Mouse (Mus musculus) splenic B cell, adult 2 months (primary cell): ENCODE data around the gene 1700029F12Rik.
"Not testable (repeated sequence)": the region's sequence is repeated elsewhere in the genome, so short reads cannot be mapped to it uniquely, and the experiment has no call there.

Experiments
- DNase-seq: peaks from one replicate; pipeline ENCODE4 v3.0.0-alpha.2; 2011; ENCODE audit warnings: low read depth, low spot score
- H3K27me3 ChIP-seq: 2 replicates; pipeline ENCODE4 v1.6.1; 2012; ENCODE audit warnings: mild to moderate bottlenecking, low read length, moderate library complexity, mixed read lengths; ENCODE audit not compliant: control insufficient read depth, poor library complexity, insufficient read depth, severe bottlenecking
- H3K36me3 ChIP-seq: 2 replicates; pipeline ENCODE4 v1.6.1; 2012; ENCODE audit warnings: mild to moderate bottlenecking, low read length, moderate library complexity, mixed read lengths; ENCODE audit not compliant: control insufficient read depth, poor library complexity, insufficient read depth, severe bottlenecking

The 1700029F12Rik gene

GRCm38 (mm10) chr13:97034262-97034661 is at the start of gene 1700029F12Rik:
1700029F12Rik (minus strand) TSS chr13:97034362.
- Histone ChIP-seq H3K36me3 (no peaks in the 10 kb centered on the region), H3K27me3 (no peaks in the 10 kb centered on the region)
- no peak for DNase-seq

DNA sequence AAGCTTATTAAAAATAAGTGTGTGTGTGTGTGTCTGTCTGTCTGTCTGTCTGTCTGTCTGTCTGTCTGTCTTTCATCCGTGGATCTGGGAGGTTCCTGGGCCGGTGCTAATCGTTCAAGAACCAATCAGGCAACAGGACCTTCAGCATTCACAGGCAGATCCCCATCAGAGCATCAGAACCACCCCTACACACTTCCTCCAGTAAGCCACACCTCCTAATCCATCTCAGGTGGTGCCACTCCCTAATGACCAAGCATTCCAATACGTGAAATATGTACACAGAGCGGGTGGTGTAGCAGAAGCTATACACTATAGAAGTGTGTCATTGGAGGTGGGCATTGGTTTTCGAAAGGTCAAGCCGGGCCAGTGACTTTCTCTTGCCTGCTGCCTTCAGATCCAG is 48.3 kb upstream of the 1700029F12Rik start:
- DNase-seq, result no peak
- Histone ChIP-seq H3K36me3 (no peaks in the 10 kb centered on the region), H3K27me3 (no peaks in the 10 kb centered on the region)

DNA sequence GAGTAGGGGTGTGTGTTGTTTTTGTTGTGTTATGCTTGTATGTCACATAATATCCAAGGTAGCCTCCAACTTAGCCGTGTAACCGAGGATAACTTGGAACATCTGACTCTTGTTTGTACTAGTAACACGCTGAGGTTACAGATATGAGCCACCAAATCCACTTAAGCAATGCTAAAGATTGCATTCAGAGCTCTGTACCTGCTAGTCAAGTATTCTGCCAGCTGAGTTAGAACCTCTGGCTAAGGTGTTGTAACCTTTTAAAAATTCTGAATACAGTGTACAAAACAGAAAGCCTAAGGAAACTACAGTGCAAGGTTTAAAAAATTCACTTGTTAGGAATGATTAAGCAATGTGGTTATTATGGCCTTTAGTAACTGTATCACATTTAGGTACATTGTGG is 46.5 kb upstream of the 1700029F12Rik start:
- H3K27me3 ChIP-seq, result no peaks in the 10 kb centered on the region
- no peak for DNase-seq

GRCm38 (mm10) chr13:97080201-97080600 is 46.0 kb upstream of the 1700029F12Rik start:
- H3K36me3 ChIP-seq, result no peaks in the 10 kb centered on the region
- H3K27me3 ChIP-seq, result no peaks in the 10 kb centered on the region
- DNase-seq, result no peak

More for the DNA sequence above, 46.5 kb upstream of the 1700029F12Rik start:
- no peaks in the 10 kb centered on the region for H3K36me3 ChIP-seq

DNA sequence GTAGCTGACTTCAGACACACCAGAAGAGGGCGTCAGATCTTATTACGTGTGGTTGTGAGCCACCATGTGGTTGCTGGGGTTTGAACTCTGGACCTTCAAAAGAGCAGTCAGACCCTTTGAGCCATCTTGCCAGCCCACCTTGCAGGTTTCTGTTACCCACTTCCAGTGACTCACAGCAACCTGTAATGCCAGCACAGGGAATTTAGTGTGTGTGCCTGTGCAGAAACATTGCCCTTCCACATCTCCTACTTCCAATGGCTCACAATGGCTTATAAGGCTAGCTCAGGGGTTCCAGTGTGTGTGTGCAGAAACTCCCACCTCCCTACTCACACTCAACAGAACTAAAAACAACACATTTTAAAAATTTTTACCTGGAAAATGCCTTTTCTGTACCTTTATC is 43.4 kb upstream of the 1700029F12Rik start:
- Histone ChIP-seq H3K36me3 (no peaks in the 10 kb centered on the region), H3K27me3 (no peaks in the 10 kb centered on the region)
- DNase-seq, result no peak

DNA sequence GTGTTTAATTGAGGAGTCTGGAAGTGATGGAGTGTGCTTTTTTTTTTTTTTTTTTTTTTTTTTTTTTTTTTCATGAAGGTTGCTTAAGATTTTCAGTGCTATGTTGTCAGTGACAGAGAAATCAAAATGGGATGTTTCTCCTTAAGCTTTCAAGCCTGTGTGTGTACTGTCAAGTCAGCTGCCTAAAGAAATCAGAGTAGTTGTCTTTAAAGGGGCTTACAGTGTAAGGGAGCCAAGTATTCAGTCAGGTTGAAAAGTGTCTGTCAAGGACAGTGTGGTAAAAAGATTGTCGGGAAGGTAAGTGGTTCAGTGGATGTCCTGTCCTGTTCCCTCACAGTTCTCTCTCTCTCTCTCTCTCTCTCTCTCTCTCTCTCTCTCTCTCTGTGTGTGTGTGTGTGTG is 39.3 kb upstream of the 1700029F12Rik start:
- Histone ChIP-seq H3K36me3 (no peaks in the 10 kb centered on the region), H3K27me3 (peaks cover 2% of the 10 kb centered on the region; the same call in 1 of the 2 replicates)
- no peak for DNase-seq

DNA sequence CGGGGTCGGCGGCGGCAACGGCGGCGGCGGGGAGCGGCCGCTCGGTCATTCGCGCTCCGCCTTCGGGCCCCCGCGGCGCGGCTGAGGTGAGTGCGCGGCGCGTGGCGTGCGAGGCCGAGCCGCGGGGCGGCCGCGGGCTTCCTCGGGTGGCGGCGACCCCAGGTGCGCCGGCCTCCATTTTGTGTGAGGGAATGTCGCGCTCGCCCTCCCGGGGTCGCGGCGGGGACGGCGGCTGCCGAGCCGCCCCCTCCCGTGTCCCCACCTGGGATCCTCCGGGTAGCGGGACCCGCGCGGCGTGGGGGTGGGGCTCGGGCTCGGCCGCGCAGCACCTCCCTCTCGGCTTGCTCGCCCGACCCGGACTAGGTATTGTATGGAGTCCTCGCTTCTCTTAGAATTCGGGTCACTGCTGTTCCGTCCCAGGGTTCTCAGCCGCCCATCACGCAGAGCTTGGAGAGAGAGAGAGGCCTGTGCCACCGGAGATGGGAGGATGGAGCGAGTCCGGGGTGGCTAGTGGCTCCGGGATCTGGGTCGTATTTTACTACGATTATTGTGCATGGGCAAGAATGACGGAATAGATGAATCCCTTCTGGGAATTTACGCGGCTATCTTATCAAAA is 37.6 kb upstream of the 1700029F12Rik start:
- DNase-seq, result no peak
- Histone ChIP-seq H3K27me3 (peaks cover 2% of the 10 kb centered on the region; the same call in 1 of the 2 replicates), H3K36me3 (no peaks in the 10 kb centered on the region)

DNA sequence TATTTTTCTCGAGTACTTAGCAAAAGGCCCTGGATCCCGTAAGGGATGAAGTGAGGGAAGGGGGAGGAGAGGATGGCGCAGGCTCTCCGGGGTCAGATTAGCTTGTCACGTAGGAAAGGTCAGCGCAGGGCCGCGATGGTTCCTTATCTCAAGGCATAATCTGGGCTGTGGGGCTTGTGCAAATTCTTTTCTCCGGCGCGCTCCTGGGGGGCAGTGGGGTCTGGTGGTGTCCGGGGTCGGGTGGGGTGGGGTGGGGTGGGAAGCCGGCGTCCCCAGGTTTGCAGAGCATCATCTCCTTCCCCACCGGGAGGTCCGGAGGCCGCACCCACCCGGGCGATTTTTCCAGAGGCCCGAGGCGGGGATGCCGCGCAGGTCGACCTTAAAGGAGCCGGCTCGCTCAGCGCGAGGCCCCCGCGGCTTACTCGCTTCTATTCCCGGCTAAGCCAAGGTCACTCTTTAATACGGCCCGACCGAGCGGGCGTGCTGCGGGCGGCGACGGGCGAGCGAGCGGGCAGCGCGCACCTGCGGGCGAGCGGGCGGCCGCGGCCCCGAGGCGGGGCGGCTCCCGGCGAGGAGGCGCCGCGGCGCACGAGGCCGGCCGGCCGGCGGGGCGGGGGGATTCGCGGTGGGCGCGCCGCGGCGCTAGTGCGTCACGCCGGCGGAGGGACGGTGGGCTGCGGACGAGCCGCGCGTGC is 36.9 kb upstream of the 1700029F12Rik start:
- Histone ChIP-seq H3K36me3 (no peaks in the 10 kb centered on the region), H3K27me3 (peaks cover 2% of the 10 kb centered on the region; the same call in 1 of the 2 replicates)
- no peak for DNase-seq

GRCm38 (mm10) chr13:97068151-97068550 is 34.0 kb upstream of the 1700029F12Rik start:
- no peaks in the 10 kb centered on the region for H3K36me3 ChIP-seq
- peaks cover 2% of the 10 kb centered on the region; the same call in 1 of the 2 replicates for H3K27me3 ChIP-seq
- no peak for DNase-seq

DNA sequence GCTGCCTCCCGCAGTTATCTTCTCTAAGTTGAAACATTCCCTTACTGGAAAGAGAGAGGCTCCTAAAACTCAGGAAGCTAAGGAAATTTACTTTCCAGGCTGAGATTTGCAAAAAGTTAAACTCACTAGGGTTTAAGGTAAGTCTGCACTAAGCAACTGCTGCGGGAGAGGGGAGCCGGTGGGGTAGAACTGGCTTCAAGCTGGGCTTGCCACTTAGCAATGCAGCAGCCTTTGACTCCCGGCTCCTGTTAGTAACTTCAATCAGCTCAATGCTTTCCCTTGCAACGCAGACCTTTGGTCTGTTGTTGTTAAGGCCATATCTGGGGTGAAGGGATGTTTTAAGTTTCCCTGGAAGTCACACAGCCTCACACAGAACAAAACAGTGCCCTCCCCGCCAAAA is 33.5 kb upstream of the 1700029F12Rik start:
- DNase-seq, result no peak
- no peaks in the 10 kb centered on the region for H3K36me3 ChIP-seq
- H3K27me3 ChIP-seq, result peaks cover 2% of the 10 kb centered on the region; the same call in 1 of the 2 replicates

- no peak for DNase-seq
- Histone ChIP-seq H3K27me3 (peaks cover 2% of the 10 kb centered on the region; the same call in 1 of the 2 replicates), H3K36me3 (no peaks in the 10 kb centered on the region)
Measured at GRCm38 (mm10) chr13:97066649-97067550, 32.7 kb upstream of the 1700029F12Rik start, which contains the start of gene Fam169a. Fam169a (plus strand) TSS chr13:97067286.

DNA sequence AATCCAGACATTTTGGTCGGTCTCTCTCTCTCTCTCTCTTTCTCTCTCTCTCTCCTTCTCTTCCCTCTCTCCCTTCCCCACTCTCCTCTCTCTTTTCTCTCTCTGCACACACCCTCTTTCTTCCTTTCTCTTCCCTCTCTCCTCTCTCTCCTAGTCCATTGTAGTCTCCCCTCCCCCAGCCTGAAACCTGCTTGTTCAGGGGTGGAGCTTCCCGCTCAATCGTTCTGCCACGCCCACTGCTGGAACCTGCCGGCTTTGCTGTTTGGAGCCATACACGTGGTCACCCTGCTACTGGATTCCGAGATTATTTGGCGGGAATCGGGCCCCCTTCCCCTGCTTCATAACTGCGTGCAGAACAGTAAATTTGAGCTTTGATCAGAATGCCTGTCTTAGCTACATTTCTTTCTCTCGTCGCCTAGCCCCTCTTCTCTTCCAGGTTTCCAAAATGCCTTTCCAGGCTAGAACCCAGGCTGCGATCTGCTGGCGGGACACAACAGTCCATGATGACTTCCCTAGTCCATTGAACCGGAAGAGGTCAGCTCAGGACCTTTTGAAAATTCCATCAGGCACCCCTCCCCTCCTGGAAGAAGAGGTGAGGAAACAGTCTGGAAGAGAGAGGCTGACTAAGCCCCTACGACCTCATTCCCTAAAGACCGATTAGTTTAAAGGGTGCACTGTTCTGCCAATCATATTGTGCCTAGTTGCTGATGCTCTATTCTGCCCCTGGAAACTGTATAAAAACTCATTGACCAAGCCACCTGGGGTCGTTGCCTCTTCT is 30.9 kb upstream of the 1700029F12Rik start:
- not testable (repeated sequence) for H3K36me3 ChIP-seq, H3K27me3 ChIP-seq, DNase-seq

DNA sequence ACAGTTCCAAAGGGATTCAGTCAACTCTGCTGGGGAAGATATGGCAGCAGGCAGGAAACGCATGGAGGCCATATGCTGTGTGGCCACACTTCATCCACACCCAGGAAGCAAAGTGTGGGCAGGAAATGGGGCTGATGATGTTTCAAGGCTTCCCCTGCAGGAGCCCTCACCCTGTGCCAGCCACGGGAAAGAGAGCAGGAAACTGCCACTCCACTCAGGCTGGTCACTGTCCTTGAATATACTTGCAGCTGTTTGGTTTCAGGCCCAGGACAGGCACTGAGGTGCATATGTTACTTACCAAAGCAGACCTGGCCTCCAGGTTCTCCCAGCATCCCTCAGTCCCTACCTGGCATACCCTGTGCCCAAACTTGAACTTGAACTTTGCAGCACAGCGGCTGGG is 30.3 kb upstream of the 1700029F12Rik start:
- no peaks in the 10 kb centered on the region for H3K27me3 ChIP-seq
- no peaks in the 10 kb centered on the region for H3K36me3 ChIP-seq
- DNase-seq, result no peak

GRCm38 (mm10) chr13:97063431-97063830 is 29.3 kb upstream of the 1700029F12Rik start:
- no peaks in the 10 kb centered on the region for H3K36me3 ChIP-seq
- H3K27me3 ChIP-seq, result no peaks in the 10 kb centered on the region
- DNase-seq, result no peak
